Mouse (Mus musculus) kidney, adult 2 months (tissue): ENCODE measurements at regions not wholly inside any gene's neighbourhood (a gene's known extent, or its start where the extent isn't known, plus 50 kb on each side); places are given as distances from the start of the nearest gene placed in this dataset.

ENCODE experiments used
- DNase-seq: peaks from one replicate; pipeline ENCODE4 v3.0.0; 2021
- H3K27ac ChIP-seq: fragments of 200-500 bp; 2 replicates; pipeline ENCODE4 v1.5.1; 2012; ENCODE audit warnings: low read depth, low read length, control low read depth, inconsistent platforms; ENCODE audit not compliant: insufficient read depth
- H3K27me3 ChIP-seq: fragments of 200-500 bp; replicated peaks from 2 replicates; pipeline ENCODE4 v1.6.1; 2012; ENCODE audit warnings: mild to moderate bottlenecking, moderate library complexity, low read length, inconsistent platforms; ENCODE audit not compliant: control insufficient read depth, insufficient read depth
- H3K36me3 ChIP-seq: fragments of 200-500 bp; 2 replicates; pipeline ENCODE4 v1.6.1; 2012; ENCODE audit warnings: mild to moderate bottlenecking, moderate library complexity, low read length, inconsistent platforms; ENCODE audit not compliant: control insufficient read depth, insufficient read depth
- H3K4me1 ChIP-seq: fragments of 200-500 bp; 2 replicates; pipeline ENCODE4 v1.6.1; 2011; ENCODE audit warnings: low read length; ENCODE audit not compliant: control insufficient read depth, insufficient read depth
- H3K4me3 ChIP-seq: fragments of 200-500 bp; 2 replicates; pipeline ENCODE4 v1.5.1; 2011; ENCODE audit warnings: mild to moderate bottlenecking, low read depth, low read length, control low read depth; ENCODE audit not compliant: insufficient read depth
- CTCF ChIP-seq: fragments of 200-500 bp; conservative IDR thresholded peaks from 2 replicates; pipeline ENCODE4 v1.5.1; 2011; ENCODE audit warnings: low read depth, mild to moderate bottlenecking, control low read depth, low read length, moderate library complexity, mixed read lengths; ENCODE audit not compliant: insufficient read depth, insufficient read length
- POLR2A ChIP-seq: fragments of 200-500 bp; IDR thresholded peaks from one replicate; pipeline ENCODE4 v1.6.1; 2011; ENCODE audit warnings: low read depth, low read length, control low read depth
- WGBS: fragments of 180-500 bp; shearing (Covaris S2); methylation state at CpG from one replicate; pipeline ENCODE4 v1.1.7; 2018; 5-methylcytosine and 5-hydroxymethylcytosine counted together

GRCm38 (mm10) chr10:60931891-60932378 is 100.6 kb upstream of the Unc5b start:
- 42% methylated on average over 22 of the region's 22 CpGs for WGBS
- Histone ChIP-seq H3K27ac (0 out of 2 replicates have a peak overlapping the region, but pooled peaks have one; percentile 24), H3K27me3 (no peaks in the 10 kb centered on the region), H3K4me1 (no peaks in the 10 kb centered on the region), H3K4me3 (no peak overlapping the region; the same call in 1 of the 2 replicates), H3K36me3 (no peaks in the 10 kb centered on the region)
- TF ChIP-seq CTCF (no peak), POLR2A (no peak)
- DNase-seq, result peak; percentile 23

- H3K27me3 ChIP-seq, result no peaks in the 10 kb centered on the region
- no peak for DNase-seq
- no peak for TF ChIP-seq CTCF
- TF ChIP-seq POLR2A, result no peak
- H3K36me3 ChIP-seq, result no peaks in the 10 kb centered on the region
- WGBS, result 67% methylated on average over 7 of the region's 7 CpGs
- H3K4me3 ChIP-seq, result no peak overlapping the region
- H3K27ac ChIP-seq, result no peak overlapping the region
- no peaks in the 10 kb centered on the region for H3K4me1 ChIP-seq
Measured at GRCm38 (mm10) chr10:60928646-60929045, 97.3 kb upstream of the Unc5b start.

DNA sequence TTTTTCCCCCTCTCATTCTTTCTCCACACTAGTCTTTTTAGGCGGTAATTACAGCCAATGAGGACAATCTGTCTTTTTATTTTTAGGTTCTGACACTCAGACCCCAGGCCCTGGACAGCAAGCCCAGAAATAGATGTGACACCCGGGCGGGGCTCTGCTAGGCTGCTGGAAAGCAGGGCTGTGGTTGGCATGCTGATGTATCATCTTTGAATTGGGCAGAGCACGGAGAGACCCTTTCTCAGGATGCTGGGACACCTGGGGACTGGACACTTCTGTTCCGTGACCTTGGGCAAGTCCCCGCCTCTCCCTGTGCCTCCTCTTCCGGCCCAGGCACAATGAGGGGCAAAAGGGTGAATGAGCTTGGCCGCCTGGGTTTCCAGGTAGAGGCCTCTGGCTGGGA is 96.8 kb upstream of the Unc5b start:
- Histone ChIP-seq H3K27ac (no peak overlapping the region), H3K27me3 (no peaks in the 10 kb centered on the region), H3K4me3 (no peak overlapping the region), H3K4me1 (no peaks in the 10 kb centered on the region), H3K36me3 (no peaks in the 10 kb centered on the region)
- DNase-seq, result no peak
- TF ChIP-seq POLR2A (no peak), CTCF (no peak)
- 71% methylated on average over 8 of the region's 8 CpGs for WGBS

- H3K27ac ChIP-seq, result no peak overlapping the region
- no peak for DNase-seq
- WGBS, result 84% methylated on average over 12 of the region's 12 CpGs
- H3K4me3 ChIP-seq, result no peak overlapping the region
- no peaks in the 10 kb centered on the region for H3K36me3 ChIP-seq
- no peak for TF ChIP-seq CTCF
- no peak for TF ChIP-seq POLR2A
- no peaks in the 10 kb centered on the region for H3K4me1 ChIP-seq
- H3K27me3 ChIP-seq, result no peaks in the 10 kb centered on the region
Measured at GRCm38 (mm10) chr10:60926632-60927031, 95.3 kb upstream of the Unc5b start.

DNA sequence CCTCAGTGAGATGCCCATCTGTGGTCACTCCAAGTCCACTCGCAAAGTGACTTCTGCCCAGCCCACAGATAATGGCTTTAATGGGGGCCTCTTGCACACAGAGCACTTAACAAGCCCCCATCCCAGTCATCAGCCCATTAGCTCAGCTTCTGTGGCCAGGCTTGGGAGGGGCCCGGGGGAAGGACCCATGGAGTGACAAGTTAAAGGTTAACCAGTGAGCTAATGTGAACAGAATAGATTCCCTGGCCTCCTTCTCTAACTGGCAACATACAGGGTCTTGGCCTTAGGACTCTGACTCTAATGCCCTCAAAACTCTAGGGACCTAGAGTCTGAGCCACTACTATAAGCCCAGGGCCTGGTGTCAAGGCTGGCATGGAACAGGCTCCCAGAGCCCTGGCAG is 94.3 kb upstream of the Unc5b start:
- Histone ChIP-seq H3K4me3 (no peak overlapping the region), H3K36me3 (no peaks in the 10 kb centered on the region), H3K4me1 (no peaks in the 10 kb centered on the region), H3K27me3 (no peaks in the 10 kb centered on the region), H3K27ac (no peak overlapping the region)
- no peak for DNase-seq
- 43% methylated on average over 2 of the region's 2 CpGs for WGBS
- TF ChIP-seq CTCF, result no peak
- no peak for TF ChIP-seq POLR2A

- no peaks in the 10 kb centered on the region for H3K36me3 ChIP-seq
- TF ChIP-seq POLR2A, result no peak
- no peak for TF ChIP-seq CTCF
- H3K4me1 ChIP-seq, result no peaks in the 10 kb centered on the region
- H3K27ac ChIP-seq, result no peak overlapping the region
- H3K27me3 ChIP-seq, result no peaks in the 10 kb centered on the region
- WGBS, result 73% methylated on average over 2 of the region's 2 CpGs
- no peak for DNase-seq
- H3K4me3 ChIP-seq, result no peak overlapping the region
Measured at GRCm38 (mm10) chr10:60925198-60925597, 93.8 kb upstream of the Unc5b start.

- H3K36me3 ChIP-seq, result no peaks in the 10 kb centered on the region
- WGBS, result 54% methylated on average over 11 of the region's 11 CpGs
- no peaks in the 10 kb centered on the region for H3K27me3 ChIP-seq
- H3K4me1 ChIP-seq, result no peaks in the 10 kb centered on the region
- no peak overlapping the region for H3K4me3 ChIP-seq
- TF ChIP-seq POLR2A (no peak), CTCF (no peak)
- DNase-seq, result no peak
- no peak overlapping the region for H3K27ac ChIP-seq
Measured at GRCm38 (mm10) chr10:60923806-60924205, 92.4 kb upstream of the Unc5b start.

DNA sequence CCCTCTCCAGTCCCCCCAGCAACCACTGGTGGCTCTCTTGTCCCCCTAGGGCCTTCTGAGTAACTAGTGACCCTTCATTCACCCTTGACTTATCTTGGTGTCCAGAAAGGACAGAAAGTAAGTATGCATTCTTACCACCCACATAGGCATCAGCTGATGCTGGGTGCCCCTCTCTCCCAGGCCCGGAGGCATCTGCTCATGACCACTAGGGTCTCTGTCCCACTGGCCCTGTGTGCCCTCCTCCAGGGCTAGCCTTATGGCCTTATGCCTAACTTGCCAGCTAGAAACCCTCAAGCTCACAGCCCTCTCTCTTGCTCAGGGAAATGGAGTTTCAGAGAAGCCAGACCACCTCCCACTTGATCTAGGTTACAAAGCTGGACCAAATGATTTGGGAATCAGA is 89.2 kb upstream of the Unc5b start:
- H3K4me1 ChIP-seq, result no peaks in the 10 kb centered on the region
- no peak overlapping the region for H3K4me3 ChIP-seq
- TF ChIP-seq POLR2A (no peak), CTCF (no peak)
- 94% methylated on average over 1 of the region's 1 CpGs for WGBS
- no peak overlapping the region for H3K27ac ChIP-seq
- no peaks in the 10 kb centered on the region for H3K36me3 ChIP-seq
- H3K27me3 ChIP-seq, result no peaks in the 10 kb centered on the region
- no peak for DNase-seq
